Mouse (Mus musculus) mouse trophoblast stem cell (cell line): ENCODE data around the gene Mtfr1l.

Experiments
- in situ Hi-C, 2 experiments: fragments of 300-500 bp; cut with MseI, MboI; formaldehyde crosslinking; loops; 2 replicates in 1 of 2; 3 replicates in 1 of 2; pipeline ENCODE4 v1.15.1; 2025

Gene Mtfr1l

DNA sequence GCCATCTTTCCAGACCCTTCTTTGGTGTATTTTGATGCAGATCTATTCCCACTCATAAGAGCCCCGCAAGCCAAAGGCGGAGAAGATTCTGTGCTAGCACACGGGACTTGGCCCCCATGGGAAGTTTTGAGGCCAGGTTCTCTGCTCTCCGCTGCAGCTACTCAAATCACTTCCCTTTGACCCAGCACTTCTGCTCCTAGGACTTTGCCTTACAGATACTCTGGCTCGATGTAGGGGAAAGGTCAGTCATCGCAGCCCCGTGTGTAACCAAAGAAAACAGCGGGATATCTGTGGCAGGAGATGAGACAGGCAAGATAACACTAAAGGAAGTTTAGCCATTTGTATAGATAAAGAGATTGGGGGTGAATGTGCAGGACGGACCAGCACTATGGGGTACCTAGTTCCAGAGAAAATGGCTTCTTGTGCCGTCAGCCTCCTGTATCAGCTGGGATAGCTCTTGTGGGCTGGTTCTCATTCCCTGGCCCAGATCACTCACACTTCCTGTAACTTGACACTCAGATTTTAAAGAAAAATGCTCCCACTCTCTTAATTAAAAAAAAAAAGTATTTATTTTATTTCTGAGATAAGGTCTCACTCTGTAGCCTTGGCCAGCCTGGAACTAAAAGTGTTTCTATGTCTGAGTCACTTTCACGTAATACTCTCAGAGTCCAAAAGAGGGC lies 45.1 kb downstream of the Mtfr1l start:
- in situ Hi-C loops, result no loop called here

DNA sequence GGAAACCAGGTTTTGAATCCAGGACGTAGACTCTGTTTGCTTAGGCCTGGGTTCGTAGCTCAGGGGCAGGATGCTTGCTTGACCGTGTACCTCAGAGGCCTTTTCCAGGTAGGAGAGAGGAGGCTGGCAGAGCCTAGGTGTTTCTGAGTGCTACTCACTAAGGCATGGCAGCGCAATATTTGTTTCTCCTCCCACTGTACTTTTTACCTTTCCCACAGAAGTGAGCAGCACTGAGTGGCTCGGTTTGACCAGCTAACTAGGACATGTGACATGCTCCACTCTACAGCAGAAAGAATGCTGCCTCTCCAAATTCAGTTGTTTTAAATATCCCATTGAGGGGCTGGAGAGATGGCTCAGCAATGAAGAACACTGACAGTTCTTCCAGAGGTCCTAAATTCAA lies 47.0 kb downstream of the Mtfr1l start:
- in situ Hi-C loops, result no loop called here

DNA sequence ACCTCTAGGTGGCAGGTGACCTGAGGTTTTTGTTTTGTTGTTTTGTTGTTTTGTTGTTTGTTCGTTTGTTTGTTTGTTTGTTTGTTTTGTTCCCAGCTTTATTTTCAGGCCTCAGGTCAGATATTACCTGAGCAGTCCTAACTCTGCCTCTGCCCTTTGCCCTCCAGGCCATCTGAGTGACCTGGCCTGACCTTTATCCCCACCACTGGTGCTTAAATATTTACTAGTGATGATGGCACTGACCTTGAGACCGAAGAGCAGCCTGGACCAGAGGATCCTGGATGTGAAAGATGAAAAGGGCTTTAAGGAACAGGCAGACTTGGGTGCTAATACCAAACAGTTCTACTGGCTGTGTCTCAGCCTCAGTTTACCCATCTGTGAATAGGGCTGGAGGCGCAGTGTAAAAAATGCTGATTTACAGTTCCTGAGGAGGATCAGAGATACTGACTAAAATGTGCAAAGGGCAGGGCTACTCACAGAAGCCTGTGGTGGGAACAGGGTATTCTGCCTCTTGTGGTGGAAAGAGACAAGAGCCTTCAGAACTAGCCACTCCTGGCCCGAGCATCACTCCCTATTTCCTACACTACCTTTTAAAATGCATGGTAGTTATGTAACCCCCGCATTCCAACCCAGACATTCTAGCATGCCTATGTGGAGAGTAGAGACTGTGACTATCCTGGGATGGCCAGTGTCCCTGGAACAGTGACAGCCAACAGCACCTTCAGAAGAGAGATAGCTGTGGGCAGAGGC lies 49.9 kb downstream of the Mtfr1l start:
- in situ Hi-C loops, result no loop called here

DNA sequence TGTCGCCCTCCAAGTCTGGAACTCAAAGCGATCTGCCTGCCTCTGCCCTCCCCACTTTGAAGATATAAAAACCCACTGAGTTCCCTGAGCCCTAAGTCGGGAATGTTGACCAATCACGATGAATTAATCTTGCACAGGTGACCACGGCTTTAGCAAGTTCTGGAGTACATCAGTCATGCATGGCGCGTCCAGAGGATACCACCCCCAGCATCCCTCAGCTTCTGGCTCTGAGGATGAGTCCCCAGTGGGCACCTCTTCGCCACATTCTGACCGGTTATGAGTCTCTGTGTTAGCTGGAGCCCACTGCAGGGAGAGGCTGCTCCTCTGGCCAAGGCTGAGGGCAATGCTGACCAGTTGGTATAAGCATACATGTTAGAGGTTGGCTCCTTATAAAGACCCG lies 51.0 kb downstream of the Mtfr1l start:
- in situ Hi-C loops, result no loop called here

DNA sequence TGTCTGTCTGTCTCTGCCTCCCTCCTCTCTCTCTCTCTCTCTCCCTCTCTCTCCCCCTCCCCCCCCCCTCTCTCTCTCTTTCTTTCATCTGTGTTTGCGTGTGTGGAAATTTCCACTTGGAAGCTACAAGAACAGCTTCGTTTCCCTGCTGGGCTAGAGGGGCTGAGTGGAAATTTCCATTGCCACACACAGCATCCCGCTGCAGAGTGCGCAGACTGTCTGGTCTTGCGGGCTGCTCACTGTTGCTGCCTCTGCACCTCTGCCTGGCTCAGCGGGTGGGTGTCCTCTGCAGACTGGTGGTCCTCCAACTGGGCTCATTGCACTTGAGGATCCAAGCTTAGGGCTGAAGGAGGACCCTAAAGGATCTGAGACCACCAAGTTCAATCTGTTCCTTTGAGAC lies 51.5 kb downstream of the Mtfr1l start:
- in situ Hi-C loops, result no loop called here

DNA sequence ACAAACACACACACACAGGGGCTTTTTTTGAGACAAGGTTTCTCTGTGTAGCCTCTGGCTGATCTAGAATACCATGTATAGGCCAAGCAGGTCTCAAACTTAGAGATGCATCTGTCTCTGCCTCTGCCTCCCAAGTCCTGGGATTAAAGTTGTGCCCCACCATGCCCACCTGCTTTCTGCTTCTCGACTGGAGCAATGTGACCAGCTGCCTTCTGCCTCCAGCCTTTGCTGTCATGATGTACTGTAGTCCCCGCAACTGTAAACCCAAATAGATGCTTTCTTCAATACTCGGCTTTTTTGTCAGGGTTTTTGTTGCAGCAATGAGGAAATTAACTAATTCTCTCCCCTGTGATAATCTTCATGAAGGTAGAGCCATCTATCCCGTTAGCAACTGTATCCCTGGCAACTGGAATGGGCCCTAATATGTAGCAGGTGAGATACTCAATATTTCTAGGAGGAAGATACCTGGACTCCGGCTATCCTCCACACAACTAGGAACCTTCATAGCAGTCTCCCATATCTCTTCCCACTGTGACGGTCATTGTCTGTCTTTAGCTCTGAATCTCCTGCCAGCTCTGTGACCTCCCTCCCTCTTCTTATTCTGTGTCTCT lies 52.0 kb downstream of the Mtfr1l start:
- in situ Hi-C loops, result no loop called here

DNA sequence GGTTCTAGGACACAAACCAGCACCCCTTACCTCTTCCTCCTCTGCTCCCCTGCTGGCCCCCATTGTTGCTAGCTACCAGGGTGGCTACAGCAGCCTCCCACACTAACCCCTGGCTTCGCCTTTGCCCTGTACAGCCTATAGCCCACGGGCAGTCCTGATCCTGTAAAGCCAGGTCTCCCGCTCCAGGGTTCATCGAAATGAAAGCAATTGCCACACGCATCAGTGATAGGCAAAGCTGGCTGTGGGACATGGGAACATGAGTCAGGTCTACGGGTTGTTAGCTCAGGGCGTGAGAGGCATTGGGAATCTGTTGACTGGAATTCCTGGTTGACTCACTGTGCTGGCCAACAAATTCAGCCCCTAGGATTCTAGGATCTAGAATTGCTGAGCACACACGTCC lies 52.7 kb downstream of the Mtfr1l start:
- in situ Hi-C loops, result no loop called here

DNA sequence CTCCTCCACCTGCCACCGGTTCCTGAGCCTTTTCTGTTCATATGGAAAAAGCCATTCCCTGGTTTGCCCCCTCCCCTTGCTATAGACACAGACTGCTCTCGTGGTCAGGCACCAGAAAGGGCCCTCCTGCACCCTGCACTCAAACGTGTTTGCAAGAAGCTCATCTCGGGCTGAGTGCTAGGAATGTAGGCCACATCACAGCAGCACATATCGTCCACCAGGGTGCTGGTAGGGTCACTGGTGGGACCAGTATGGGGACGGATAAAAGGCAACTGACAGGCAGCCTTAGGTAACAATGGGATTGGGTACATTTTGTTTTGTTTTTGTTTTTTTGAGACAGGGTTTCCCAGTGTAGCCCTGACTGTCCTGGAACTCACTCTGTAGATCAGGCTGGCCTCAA lies 53.9 kb downstream of the Mtfr1l start:
- in situ Hi-C loops, result no loop called here

DNA sequence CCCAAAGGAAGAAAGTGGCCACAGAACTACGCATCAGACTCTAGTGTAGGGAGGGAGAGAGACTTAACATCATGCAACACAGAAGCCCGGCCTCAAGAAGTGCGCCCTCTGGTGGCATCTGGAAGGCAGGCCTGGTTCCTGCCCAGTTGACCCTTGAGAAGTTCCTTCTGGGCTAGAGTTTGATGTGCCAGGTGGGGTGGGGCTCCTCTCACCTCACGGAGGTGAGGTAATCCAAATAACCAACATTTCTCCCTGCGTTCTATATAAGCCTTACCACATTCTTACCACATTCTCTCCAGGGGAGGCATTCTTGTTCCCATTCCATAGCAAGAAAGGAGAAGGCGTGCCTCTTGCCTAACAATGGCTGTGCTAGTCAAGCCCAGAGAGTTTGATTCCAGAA lies 54.3 kb downstream of the Mtfr1l start:
- in situ Hi-C loops, result no loop called here

DNA sequence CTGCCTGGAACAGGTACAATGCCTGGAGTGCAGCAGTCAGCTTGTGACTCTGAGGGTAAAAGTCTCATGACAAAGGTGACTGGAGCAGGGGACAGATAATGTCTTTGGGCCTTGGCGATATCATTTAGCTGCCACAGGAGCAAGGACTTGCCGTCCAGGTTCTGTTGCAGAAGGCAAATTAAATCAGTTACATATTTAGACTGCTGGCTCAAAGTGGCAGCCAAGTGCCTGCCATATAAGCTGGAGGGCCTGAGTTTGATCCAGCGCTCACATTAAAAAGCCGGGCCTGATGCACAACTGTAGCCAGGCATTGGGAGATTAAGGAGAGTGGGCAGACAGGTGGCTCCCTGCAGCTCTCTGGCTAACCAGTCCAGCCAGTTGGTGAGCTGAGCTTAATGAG lies 55.3 kb downstream of the Mtfr1l start:
- in situ Hi-C loops, result loop anchor here in 1 of 2 experiments (5.0 to 10.0 kb wide), 2 partner anchors 83 to 165 kb away; partner anchors contain the start of genes Pafah2 and Trim63

DNA sequence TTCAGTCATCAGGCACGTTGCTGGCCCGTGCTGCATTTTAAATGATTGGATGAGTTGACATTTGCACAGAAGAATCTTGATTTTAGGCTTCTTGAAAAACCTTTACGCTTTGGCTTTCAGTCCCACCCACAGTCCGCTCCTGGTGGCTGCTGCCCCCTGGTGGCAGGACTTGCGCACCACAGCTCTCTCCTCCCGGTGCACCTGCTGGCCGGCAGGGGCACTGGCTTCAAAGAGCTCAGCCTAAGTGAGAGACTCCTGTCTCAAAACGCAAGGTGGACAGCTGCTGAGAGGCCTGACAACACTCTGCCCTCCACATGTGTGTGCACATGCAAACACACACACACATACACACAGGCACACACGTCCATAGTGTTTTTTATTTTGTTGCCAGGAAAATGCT lies 57.2 kb downstream of the Mtfr1l start:
- in situ Hi-C loops, result loop anchor here in 1 of 2 experiments (5.0 to 10.0 kb wide), 2 partner anchors 81 to 163 kb away; partner anchors contain the start of genes Pafah2 and Trim63

DNA sequence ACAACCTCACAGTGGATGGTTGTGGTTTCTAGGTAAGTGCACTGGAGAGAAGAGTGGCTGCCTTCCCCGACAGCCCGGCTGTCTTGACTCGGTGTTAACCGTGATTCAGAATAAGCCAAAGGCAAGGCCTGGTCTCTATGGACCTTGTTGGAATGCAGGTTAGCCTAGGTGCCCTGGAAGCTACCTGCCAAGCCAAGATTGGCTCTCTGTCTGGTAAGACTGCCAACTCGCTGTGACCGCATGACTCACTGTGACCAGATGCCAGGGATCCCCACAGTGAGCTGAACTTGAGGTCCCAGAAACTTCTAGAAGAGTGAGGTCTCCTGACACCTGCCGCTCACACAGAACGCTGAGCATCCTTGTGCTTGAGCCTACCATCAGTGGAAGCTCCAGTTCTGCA lies 58.3 kb downstream of the Mtfr1l start:
- in situ Hi-C loops, result loop anchor here in 1 of 2 experiments (5.0 to 10.0 kb wide), 2 partner anchors 80 to 162 kb away; partner anchors contain the start of genes Pafah2 and Trim63
